Mouse (Mus musculus) ES-Bruce4 (cell line): ENCODE results near the gene Slc25a39.

Source experiments
- CTCF ChIP-seq: IDR thresholded peaks from one replicate; pipeline ENCODE4 v1.8.1; 2011; ENCODE audit warnings: low read depth, low read length
- POLR2A ChIP-seq: IDR thresholded peaks from one replicate; pipeline ENCODE4 v1.8.1; 2011; ENCODE audit warnings: low read length; ENCODE audit not compliant: insufficient read depth

GRCm38 (mm10) chr11:102405544-102406285 lies 2.0 kb downstream of the Slc25a39 start:
- TF ChIP-seq POLR2A (no peak), CTCF (no peak)
